Mouse (Mus musculus): ENCODE data around the gene Slc3a2.
"Not testable (repeated sequence)": the region's sequence is repeated elsewhere in the genome, so short reads cannot be mapped to it uniquely, and the experiment has no call there.

Gene Slc3a2

GRCm38 (mm10) chr19:8727495-8728114, 4.4 kb upstream of the Slc3a2 start:
- no peak for DNase-seq (ENCODE audit: inconsistent ontology term)

DNA sequence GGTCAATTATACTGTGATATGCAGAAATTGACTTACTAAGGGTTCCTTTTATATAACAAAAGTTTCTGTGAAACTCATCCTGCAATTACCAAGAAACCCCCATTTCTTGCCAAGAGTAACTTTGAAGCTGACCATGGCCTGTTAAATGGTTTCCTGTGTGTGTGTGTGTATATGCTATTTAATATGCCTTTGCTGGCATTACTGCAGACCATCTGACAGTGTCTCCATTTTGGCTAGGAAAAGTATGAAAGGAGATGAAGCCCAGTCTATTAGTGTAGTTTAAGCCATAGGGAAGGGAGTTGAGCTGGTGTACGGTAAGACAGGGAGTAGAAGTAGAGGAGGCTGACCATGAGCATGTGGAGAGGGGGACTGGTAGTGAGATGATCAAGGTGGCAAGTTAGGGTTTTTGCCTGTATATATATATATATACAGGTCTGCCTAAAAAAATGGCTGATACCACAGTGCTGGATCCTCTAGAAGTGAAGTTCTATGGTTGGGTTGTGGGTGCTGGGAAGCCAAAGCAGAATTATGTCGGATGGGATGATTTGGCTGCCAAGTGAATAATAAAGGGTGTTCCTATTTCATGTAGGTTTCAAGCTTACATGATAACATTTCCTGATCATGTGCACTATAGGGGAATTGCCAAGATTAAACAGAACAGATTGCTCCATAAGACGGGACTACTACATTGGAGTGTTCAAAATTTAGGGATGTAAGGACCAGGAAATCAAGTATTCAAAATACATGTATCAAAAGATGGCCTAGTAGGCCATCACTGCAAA, 3.6 kb upstream of the Slc3a2 start:
- no peak for DNase-seq (ENCODE audit: inconsistent ontology term)

GRCm38 (mm10) chr19:8725081-8725613, 2.0 kb upstream of the Slc3a2 start:
- DNase-seq (ENCODE audit: inconsistent ontology term): no peak

DNA sequence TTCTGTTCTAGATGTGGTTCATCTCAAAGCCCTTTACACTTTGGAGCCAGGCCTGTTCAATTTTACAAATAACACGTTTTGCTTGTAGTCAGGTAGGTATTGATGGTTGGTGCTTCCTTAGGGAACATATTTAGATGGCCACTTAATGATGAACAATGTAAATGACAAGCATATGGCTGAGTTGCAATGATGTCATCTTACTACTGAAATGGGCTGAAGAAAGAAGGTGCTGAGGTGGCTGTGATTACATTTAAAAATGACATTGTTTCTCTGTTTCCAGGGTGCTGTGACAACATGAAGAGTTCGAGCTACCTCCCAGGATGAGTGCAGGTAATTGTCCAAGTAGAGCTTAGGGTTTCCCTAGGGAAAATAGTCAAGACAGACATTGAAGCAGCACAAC, 1.2 kb upstream of the Slc3a2 start:
- DNase-seq (ENCODE audit: inconsistent ontology term): no peak

GRCm38 (mm10) chr19:8723574-8724346, 591 bp upstream of the Slc3a2 start:
- no peak for DNase-seq (ENCODE audit: inconsistent ontology term)

DNA sequence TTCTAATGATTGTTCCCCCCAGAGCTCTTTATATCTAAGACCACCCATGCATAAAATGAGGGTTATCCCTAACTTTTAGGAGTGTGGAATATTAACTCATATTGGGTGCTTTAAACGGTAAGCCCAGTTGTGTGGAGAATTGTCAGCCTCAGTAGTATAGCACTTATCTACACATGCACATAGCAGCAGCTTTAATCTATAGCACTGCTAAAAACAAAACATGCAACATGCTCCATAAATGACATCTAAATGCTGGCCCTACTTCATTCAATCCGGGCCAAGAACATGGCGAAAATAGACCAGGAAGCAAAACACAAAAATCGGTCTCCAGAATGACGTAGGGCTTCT, 636 bp downstream of the Slc3a2 start:
- no peak for DNase-seq (ENCODE audit: inconsistent ontology term)

GRCm38 (mm10) chr19:8722021-8722420, 1.1 kb downstream of the Slc3a2 start:
- DNase-seq (ENCODE audit: inconsistent ontology term): no peak

- DNase-seq (ENCODE audit: inconsistent ontology term): no peak
These were observed 1.8 kb downstream of the Slc3a2 start for GRCm38 (mm10) chr19:8721378-8721777.

DNA sequence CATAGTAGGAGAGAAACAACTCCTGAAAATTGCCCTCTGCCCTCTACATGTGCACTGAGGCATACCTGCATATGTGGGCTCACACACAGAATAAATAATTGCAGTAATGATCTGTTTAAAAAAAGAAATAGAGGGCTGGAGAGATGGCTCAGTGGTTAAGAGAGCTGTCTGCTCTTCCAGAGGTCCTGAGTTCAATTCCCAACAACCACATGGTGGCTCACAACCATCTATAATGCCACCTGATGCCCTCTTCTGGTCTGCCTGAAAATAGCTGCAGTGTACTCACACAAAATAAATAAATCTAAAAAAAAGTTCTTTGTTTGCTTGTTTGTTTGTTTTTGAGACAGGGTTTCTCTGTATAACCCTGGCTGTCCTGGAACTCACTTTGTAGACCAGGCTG, 4.1 kb downstream of the Slc3a2 start:
- not testable (repeated sequence) for DNase-seq (ENCODE audit: inconsistent ontology term)

DNA sequence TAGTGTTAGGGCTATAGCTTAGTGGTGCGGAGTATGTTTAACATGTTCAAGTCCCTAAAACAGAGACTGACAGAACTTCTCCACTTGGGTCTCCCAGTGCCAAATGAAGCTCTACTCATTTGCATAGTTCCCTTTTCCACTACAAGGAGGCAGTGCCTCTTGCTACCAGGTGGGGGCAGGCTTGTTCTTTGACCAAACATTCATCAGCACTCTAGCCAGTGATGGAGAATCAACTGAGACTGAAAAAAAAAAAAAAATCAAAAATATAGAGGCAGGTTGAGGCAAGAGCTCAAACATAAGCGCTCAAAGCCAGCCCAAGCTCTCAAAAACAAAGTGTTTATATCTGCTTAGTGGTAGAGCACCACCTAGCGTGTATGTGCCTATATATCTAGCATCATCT, 4.8 kb downstream of the Slc3a2 start:
- peak; percentile 46 for DNase-seq (ENCODE audit: inconsistent ontology term)

GRCm38 (mm10) chr19:8716767-8717475, 6.2 kb downstream of the Slc3a2 start:
- no peak for DNase-seq (ENCODE audit: inconsistent ontology term)

GRCm38 (mm10) chr19:8715868-8716766, 7.1 kb downstream of the Slc3a2 start:
- DNase-seq (ENCODE audit: inconsistent ontology term): no peak

- peak; percentile 92 for DNase-seq (ENCODE audit: inconsistent ontology term)
These were observed 8.3 kb downstream of the Slc3a2 start for GRCm38 (mm10) chr19:8714653-8715481.

DNA sequence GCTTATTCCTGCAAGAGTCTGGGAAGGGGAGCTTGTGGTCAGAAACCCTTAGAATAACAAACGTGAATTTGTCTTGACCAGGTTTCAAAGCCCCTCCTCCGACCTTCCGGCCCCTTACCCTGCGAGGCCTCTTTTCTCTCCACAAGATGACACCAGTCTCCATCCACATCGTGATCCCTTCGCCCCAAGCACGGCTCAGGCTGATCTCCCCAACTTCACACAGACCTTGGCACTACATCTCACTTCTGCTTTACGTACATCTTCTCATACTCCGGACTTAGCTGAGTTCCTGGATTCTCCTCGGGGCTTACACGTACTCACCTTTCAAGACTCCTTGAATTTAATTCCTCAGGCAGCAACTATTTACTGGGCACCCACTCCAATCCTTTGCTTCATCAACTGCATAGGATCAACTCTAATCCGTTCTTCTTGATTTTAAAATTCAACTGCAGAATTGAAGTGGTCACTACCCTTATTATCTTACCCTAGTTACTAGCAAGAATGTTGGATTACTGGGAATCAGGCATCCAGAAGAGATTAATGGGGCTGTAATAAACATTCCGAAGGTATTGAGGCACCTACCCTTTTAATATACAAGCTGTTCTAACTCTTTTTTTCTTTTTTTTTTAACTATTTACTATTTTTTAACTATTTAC, 9.0 kb downstream of the Slc3a2 start:
- DNase-seq (ENCODE audit: inconsistent ontology term): peak; percentile 93

DNA sequence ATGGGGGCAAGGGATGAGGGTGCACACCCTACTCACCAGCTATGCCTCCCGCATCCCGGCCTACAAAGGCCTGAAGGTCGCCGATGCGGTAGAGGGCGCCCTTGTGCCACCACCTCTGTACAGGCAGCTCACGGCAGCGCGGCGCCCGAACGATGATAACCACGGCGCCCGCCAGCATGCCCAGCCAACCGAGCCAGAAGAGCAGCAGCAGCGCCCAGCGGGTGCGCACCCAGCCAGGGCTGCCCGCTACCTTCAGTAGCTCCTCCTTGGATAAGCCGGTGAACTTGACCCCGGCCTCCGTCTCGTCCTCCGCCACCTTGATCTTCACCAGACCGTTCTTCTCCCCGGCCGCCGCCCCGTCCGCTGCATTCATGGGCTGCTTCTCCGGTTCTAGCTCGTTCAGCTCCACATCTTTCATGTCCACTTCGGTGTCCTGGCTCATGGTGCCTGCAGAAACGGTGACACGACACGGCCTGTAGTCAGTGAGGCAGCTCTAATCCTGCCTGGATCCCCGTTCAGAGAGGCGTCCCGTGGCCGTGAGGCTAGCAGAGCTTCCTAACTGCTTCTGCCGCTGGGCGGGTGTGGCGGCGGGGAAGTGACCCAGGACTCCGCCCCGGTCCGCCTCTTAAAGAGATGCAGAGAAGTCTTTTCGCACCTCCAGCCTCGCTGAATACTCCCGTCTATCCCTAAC, 9.7 kb downstream of the Slc3a2 start:
- DNase-seq (ENCODE audit: inconsistent ontology term): peak; percentile 93

DNA sequence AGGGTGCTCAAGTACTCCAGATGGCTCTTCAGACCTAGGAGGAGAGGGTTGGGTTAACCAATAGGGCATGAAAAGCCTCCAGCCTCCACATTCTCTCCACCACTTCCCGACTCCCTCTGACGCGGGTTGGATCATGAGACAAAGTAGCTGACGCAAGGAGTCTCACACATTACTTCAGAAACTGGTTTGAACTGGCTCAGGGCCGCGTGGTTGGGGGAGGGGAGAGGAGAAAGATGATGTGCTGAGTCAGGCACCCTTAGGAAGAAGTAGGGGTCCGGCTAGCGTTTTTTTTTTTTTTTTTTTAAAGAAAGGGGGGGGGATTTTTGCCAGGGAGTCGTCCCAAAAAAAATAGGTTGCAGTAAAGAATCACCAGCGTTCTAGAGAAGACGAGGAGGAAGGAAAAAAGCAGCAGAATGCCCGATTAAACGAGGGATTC, 10.3 kb downstream of the Slc3a2 start:
- peak; percentile 86 for DNase-seq (ENCODE audit: inconsistent ontology term)

GRCm38 (mm10) chr19:8711949-8712869, 11.0 kb downstream of the Slc3a2 start:
- peak; percentile 22 for DNase-seq (ENCODE audit: inconsistent ontology term)

GRCm38 (mm10) chr19:8711506-8711905, 11.7 kb downstream of the Slc3a2 start:
- no peak for DNase-seq (ENCODE audit: inconsistent ontology term)

Measured in Muller cell, postnatal 12 days (primary cell).